Mouse (Mus musculus) mouse trophoblast stem cell (cell line): ENCODE data around the gene Ttc33.

Experiments
- in situ Hi-C, 2 experiments: fragments of 300-500 bp; cut with MseI, MboI; formaldehyde crosslinking; loops; 2 replicates in 1 of 2; 3 replicates in 1 of 2; pipeline ENCODE4 v1.15.1; 2025

The Ttc33 gene

GRCm38 (mm10) chr15:5184668-5185330 lies 526 bp upstream of the Ttc33 start:
- in situ Hi-C loops, result no loop called here

GRCm38 (mm10) chr15:5186293-5186675 lies 959 bp downstream of the Ttc33 start:
- in situ Hi-C loops, result no loop called here

GRCm38 (mm10) chr15:5187116-5187515 lies 1.8 kb downstream of the Ttc33 start:
- in situ Hi-C loops, result no loop called here

- in situ Hi-C loops, result no loop called here
These were observed 2.7 kb downstream of the Ttc33 start for GRCm38 (mm10) chr15:5188029-5188428.

- in situ Hi-C loops, result no loop called here
These were observed 4.3 kb downstream of the Ttc33 start for GRCm38 (mm10) chr15:5189504-5190093.

- in situ Hi-C loops, result no loop called here
These were observed 8.5 kb downstream of the Ttc33 start for GRCm38 (mm10) chr15:5193833-5194232.

GRCm38 (mm10) chr15:5194446-5194845 lies 9.1 kb downstream of the Ttc33 start:
- in situ Hi-C loops, result no loop called here

- in situ Hi-C loops, result no loop called here
These were observed 9.6 kb downstream of the Ttc33 start for GRCm38 (mm10) chr15:5194931-5195330.

- in situ Hi-C loops, result no loop called here
These were observed 10.7 kb downstream of the Ttc33 start for GRCm38 (mm10) chr15:5195987-5196514.

- in situ Hi-C loops, result no loop called here
These were observed 11.4 kb downstream of the Ttc33 start for GRCm38 (mm10) chr15:5196691-5197090.

- in situ Hi-C loops, result no loop called here
These were observed 19.9 kb downstream of the Ttc33 start for GRCm38 (mm10) chr15:5205222-5205621.

- in situ Hi-C loops, result no loop called here
These were observed 23.8 kb downstream of the Ttc33 start for GRCm38 (mm10) chr15:5209116-5209515.

- in situ Hi-C loops, result no loop called here
These were observed 35.2 kb downstream of the Ttc33 start for GRCm38 (mm10) chr15:5220491-5220890.

- in situ Hi-C loops, result loop anchor here (10.0 to 25.0 kb wide), 5 partner anchors 682 to 982 kb away; no protein-coding TSS in a partner anchor
These were observed 45.4 kb downstream of the Ttc33 start for GRCm38 (mm10) chr15:5230746-5231145.

- in situ Hi-C loops, result loop anchor here (10.0 to 25.0 kb wide), 5 partner anchors 678 to 978 kb away; no protein-coding TSS in a partner anchor
These were observed 49.3 kb downstream of the Ttc33 start for GRCm38 (mm10) chr15:5234659-5235058.

GRCm38 (mm10) chr15:5235527-5235926 lies 50.2 kb downstream of the Ttc33 start:
- in situ Hi-C loops, result loop anchor here (10.0 to 25.0 kb wide), 5 partner anchors 677 to 977 kb away; no protein-coding TSS in a partner anchor

GRCm38 (mm10) chr15:5236538-5236937 lies 51.2 kb downstream of the Ttc33 start:
- in situ Hi-C loops, result loop anchor here (10.0 to 25.0 kb wide), 5 partner anchors 676 to 976 kb away; no protein-coding TSS in a partner anchor

- in situ Hi-C loops, result loop anchor here (10.0 to 25.0 kb wide), 5 partner anchors 675 to 975 kb away; no protein-coding TSS in a partner anchor
These were observed 51.8 kb downstream of the Ttc33 start for GRCm38 (mm10) chr15:5237012-5237660.

GRCm38 (mm10) chr15:5238073-5238472 lies 52.7 kb downstream of the Ttc33 start:
- in situ Hi-C loops, result loop anchor here (10.0 to 25.0 kb wide), 5 partner anchors 674 to 974 kb away; no protein-coding TSS in a partner anchor

GRCm38 (mm10) chr15:5238553-5238952 lies 53.2 kb downstream of the Ttc33 start:
- in situ Hi-C loops, result loop anchor here (10.0 to 25.0 kb wide), 5 partner anchors 674 to 974 kb away; no protein-coding TSS in a partner anchor

GRCm38 (mm10) chr15:5239361-5239760 lies 54.0 kb downstream of the Ttc33 start:
- in situ Hi-C loops, result loop anchor here (10.0 to 25.0 kb wide), 5 partner anchors 673 to 973 kb away; no protein-coding TSS in a partner anchor

GRCm38 (mm10) chr15:5239901-5240300 lies 54.6 kb downstream of the Ttc33 start:
- in situ Hi-C loops, result loop anchor here (10.0 to 25.0 kb wide), 5 partner anchors 672 to 972 kb away; no protein-coding TSS in a partner anchor
